Mouse (Mus musculus): Measurements from ENCODE around the gene Mal. TPM values are rescaled to one million over a fixed set of nuclear protein-coding genes. Genes with fewer than 3 reads are reported as not detected.

Mal gene
- 0.03 and 0.05 TPM in 2 replicates for polyA plus RNA-seq (2015; fragmentation: Nextera tagmentation; extraction: Ambion mirVana)

DNA sequence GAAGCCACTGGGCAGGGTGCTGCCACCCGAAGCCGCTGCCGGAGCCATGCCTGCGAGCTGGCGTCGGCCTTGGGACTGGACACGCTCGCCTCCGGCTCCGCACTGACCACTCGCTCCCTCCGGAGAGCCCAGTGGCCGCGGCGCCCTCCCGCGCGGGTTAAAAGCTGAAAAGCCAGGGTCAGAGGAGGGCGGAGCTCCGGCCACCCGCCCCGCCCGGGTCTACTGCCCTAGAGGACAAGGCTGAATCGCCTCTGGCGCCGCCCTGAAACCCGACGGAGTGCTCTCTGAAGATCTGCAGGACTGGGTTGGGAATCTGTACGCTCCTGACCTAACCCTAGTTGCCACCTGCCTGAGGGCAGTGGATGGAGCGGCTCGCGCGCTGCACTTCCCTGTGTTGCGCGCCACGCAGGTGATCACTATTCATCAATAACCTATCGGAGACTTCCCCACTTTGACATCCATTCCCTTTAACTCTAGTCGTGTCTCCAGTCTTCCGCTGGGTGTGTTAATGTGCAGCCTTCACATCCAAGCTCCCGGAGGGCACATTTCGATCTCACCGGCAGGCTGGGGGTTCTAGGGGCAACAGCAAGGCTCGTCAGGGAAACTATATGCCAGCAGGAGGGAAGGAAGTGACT, at the start of gene Mal:
TSS of gene Mal (minus strand) at position 610 of the 635 bp plus-strand sequence.
- ATAC-seq (ENCODE audit: low read depth) (no peak), DNase-seq (no peak)
- H3K27me3 ChIP-seq: peaks cover 71% of the 10 kb centered on the region
- 2% methylated on average over 43 of the region's 43 CpGs for WGBS (ENCODE audit: insufficient replicate concordance)
- H3K4me1 ChIP-seq (replicated peaks): no peaks in the 10 kb centered on the region
- H3K36me3 ChIP-seq: no peaks in the 10 kb centered on the region
- no peak within 1 kb of the TSS for H3K27ac ChIP-seq
- peak within 1 kb of the TSS; percentile 51 for H3K4me2 ChIP-seq
- peak within 1 kb of the TSS; percentile 34 for H3K4me3 ChIP-seq (replicated peaks)
- H3K9me3 ChIP-seq (replicated peaks): no peaks in the 10 kb centered on the region
- no peak within 1 kb of the TSS for H3K9ac ChIP-seq

DNA sequence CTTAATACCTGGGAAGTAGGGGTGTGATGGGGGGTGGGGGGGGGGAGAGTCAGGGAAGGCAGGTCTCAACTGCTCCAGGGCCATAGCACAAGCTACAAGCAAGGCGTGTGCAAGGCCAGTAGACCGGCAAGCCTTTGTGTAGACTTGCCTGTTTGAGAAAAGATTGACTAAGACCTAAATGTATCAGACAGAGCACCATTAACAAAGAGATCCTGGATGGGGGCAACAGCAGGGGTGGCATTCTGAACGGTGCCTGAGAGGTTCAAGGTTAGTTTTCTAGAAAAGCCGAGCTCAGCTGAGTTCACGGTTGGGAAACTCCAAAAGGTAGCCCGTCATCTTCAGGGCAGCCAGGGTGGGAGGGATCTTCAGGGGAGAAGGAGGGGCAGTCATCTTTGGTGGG, 48.8 kb upstream of the Mal start:
- no peak overlapping the region for H3K27ac ChIP-seq
- no peaks in the 10 kb centered on the region for H3K27me3 ChIP-seq
- H3K36me3 ChIP-seq: no peaks in the 10 kb centered on the region
- H3K4me2 ChIP-seq: no peak overlapping the region
- ATAC-seq (ENCODE audit: low read depth) (no peak), DNase-seq (no peak)
- H3K4me3 ChIP-seq (replicated peaks): no peak overlapping the region
- WGBS (ENCODE audit: insufficient replicate concordance): 76% methylated on average over 6 of the region's 6 CpGs
- H3K4me1 ChIP-seq (replicated peaks): no peaks in the 10 kb centered on the region
- H3K9me3 ChIP-seq (replicated peaks): no peaks in the 10 kb centered on the region
- H3K9ac ChIP-seq: no peak overlapping the region

DNA sequence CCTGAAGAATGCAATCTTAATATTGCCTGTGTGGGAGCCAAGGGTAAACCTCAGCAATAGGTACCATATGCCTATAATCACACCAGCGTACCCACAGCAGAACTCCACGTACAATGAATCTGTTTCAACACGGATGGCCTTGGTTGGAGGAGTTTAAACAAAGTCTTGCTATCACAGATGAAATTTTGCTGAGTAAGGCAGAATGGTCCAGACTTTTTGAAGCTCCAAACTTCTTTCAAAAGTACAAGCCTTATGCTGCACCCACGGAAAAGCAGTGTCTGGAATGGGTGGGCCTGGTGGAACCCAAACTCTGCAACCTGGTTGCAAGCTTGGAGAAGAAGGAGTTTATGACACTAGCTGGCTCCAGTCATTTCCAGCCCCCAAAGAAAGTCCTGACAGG, 32.7 kb upstream of the Mal start:
- no peaks in the 10 kb centered on the region for H3K27me3 ChIP-seq
- no peak overlapping the region for H3K4me2 ChIP-seq
- H3K4me3 ChIP-seq (replicated peaks): no peak overlapping the region
- no peaks in the 10 kb centered on the region for H3K4me1 ChIP-seq (replicated peaks)
- ATAC-seq (ENCODE audit: low read depth): no peak
- no peak overlapping the region for H3K9ac ChIP-seq
- WGBS (ENCODE audit: insufficient replicate concordance): 58% methylated on average over 4 of the region's 4 CpGs
- no peak overlapping the region for H3K27ac ChIP-seq
- no peaks in the 10 kb centered on the region for H3K36me3 ChIP-seq
- no peaks in the 10 kb centered on the region for H3K9me3 ChIP-seq (replicated peaks)
- DNase-seq: no peak

DNA sequence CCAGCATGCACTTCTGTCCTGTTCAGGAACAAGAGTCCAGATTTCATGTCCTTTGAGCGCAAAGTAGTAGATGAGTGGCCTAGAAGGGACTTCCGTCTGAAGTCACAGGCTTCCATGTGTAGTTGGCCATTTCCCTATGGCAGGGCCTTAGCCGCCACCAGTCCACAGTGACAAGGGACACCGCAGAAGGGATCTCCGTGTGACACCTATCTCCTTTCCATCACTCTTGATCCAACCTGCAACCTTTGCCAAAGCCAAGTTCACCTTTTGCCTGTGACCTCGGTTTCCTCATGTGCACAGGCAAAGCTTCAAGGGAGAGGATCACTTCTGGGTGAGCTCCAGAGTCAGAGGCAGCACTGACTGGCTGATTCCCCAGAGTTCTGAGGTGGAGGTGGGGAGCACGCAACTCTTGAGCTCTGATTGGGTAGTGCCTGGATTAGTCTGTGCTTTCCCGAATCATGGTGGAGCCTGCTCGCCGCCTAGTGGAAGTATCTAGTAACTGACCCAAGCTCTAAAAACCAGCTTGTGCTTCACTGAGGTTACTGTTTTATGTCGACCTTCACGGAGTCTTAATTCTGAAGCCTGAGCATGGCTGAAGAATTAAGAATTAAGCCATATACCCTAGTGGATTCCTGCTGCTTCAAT, 27.3 kb upstream of the Mal start:
- peak; percentile 13 for DNase-seq
- no peak for ATAC-seq (ENCODE audit: low read depth)
- Histone ChIP-seq H3K27me3 (no peaks in the 10 kb centered on the region), H3K27ac (no peak overlapping the region), H3K36me3 (no peaks in the 10 kb centered on the region), H3K4me2 (no peak overlapping the region), H3K4me1 (replicated peaks) (no peaks in the 10 kb centered on the region), H3K4me3 (replicated peaks) (no peak overlapping the region), H3K9me3 (replicated peaks) (no peaks in the 10 kb centered on the region), H3K9ac (no peak overlapping the region)
- whole genome bisulfite sequencing (ENCODE audit: insufficient replicate concordance): 37% methylated on average over 12 of the region's 12 CpGs

DNA sequence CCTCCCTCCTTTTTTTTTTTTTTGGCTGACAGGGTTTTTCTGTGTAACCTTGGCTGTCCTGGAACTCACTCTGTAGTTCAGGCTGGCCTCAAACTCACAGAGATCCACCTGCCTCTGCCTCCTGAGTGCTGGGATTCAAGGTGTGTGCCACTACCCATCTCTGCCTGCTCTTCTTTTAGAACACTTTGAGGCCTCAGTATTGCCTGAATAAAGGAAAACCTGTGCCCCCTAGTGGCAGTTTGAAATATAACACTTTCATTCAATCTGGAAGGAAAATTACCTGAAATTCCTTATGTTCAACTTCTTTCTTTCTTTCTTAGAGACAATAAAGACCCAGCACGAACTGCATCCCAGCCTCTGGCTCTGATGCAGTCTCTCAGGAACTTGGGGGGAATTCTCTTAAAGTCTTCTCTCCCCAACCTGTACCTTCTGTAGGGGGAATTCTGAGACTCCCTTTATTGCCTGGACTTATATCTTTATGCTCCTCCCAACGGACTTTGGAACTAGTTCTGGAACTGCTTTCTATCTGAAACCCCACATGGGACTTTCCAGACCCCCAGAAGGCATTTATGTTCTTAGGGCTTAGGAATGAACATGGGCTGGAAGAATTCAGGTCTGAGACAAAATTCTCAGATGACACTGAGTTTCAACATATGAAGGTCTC, 11.5 kb upstream of the Mal start:
- Histone ChIP-seq H3K36me3 (no peaks in the 10 kb centered on the region), H3K27me3 (no peaks in the 10 kb centered on the region), H3K9ac (no peak overlapping the region), H3K4me1 (replicated peaks) (no peaks in the 10 kb centered on the region), H3K4me3 (replicated peaks) (no peak overlapping the region), H3K4me2 (no peak overlapping the region), H3K9me3 (replicated peaks) (no peaks in the 10 kb centered on the region), H3K27ac (no peak overlapping the region)
- DNase-seq (no peak), ATAC-seq (ENCODE audit: low read depth) (no peak)
- 7% methylated on average over 2 of the region's 2 CpGs for WGBS (ENCODE audit: insufficient replicate concordance)

DNA sequence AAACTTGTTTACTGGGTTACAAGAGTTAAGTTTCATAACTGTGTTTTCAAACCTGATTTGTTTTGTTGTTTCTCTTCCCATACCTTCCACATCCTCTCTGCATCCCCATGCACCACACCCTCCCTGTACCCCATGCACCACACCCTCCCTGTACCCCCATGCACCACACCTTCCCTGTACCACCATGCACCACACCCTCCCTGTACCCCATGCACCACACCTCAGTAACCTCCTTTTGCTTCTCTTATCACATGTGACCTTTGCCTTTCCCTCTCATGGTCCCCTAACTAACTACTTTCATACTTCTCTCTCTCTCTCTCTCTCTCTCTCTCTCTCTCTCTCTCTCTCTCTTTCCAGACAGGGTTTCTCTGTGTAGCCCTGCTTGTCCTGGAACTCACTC, 10.5 kb upstream of the Mal start:
- Histone ChIP-seq H3K27ac (no peak overlapping the region), H3K4me2 (no peak overlapping the region), H3K27me3 (no peaks in the 10 kb centered on the region), H3K36me3 (no peaks in the 10 kb centered on the region), H3K9me3 (replicated peaks) (no peaks in the 10 kb centered on the region), H3K4me3 (replicated peaks) (no peak overlapping the region), H3K9ac (no peak overlapping the region), H3K4me1 (replicated peaks) (no peaks in the 10 kb centered on the region)
- no peak for ATAC-seq (ENCODE audit: low read depth)
- DNase-seq: no peak

DNA sequence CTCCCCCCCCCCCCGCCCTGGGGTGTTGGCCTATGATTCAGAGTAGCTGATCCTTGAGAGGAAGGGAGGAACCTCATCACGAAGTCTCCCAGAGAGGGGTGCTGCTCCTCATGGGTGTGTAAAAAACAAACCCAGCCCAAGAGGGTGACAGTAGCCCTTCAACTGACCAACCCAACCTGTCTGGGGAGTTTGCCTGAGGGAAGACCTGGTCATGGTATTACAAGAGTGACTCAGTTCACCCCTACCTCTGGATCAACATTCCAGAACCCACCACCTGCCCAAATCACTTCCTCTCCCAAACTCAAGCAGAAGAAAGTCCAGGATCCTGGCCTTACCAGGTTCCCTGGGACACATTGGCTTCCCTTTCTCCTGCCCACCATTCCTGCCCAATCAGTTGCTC, 6.2 kb upstream of the Mal start:
- no peak overlapping the region for H3K4me2 ChIP-seq
- H3K36me3 ChIP-seq: no peaks in the 10 kb centered on the region
- DNase-seq: no peak
- no peak for ATAC-seq (ENCODE audit: low read depth)
- no peak overlapping the region for H3K27ac ChIP-seq
- H3K9ac ChIP-seq: no peak overlapping the region
- peaks cover 12% of the 10 kb centered on the region for H3K27me3 ChIP-seq
- WGBS (ENCODE audit: insufficient replicate concordance): 45% methylated on average over 1 of the region's 2 CpGs
- H3K4me1 ChIP-seq (replicated peaks): no peaks in the 10 kb centered on the region
- no peaks in the 10 kb centered on the region for H3K9me3 ChIP-seq (replicated peaks)
- no peak overlapping the region for H3K4me3 ChIP-seq (replicated peaks)

DNA sequence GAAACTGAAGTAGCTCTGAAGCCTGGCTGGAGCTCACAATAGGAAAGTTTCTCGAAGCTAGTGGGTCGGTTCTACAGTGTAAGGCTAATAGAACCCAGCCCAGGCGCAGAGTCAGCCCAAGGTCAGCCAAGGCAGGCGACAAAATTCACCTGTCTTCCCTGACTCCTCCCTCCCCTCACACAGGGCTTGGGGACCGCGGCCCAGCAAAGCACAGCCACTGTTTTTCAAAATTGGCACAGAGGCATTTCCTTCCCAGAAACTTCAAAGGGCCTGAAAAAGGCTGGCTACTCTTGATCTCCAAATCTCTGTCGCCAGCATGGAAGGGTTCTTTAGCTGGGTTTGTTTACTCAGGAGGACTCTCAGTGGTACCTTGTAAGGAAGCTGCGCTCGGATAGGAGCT, 1.1 kb downstream of the Mal start:
- Histone ChIP-seq H3K27me3 (peaks cover 68% of the 10 kb centered on the region), H3K9ac (no peak overlapping the region), H3K9me3 (replicated peaks) (no peaks in the 10 kb centered on the region), H3K4me3 (replicated peaks) (no peak overlapping the region), H3K27ac (no peak overlapping the region), H3K4me2 (no peak overlapping the region), H3K36me3 (no peaks in the 10 kb centered on the region), H3K4me1 (replicated peaks) (no peaks in the 10 kb centered on the region)
- DNase-seq (no peak), ATAC-seq (ENCODE audit: low read depth) (no peak)
- 5% methylated on average over 9 of the region's 9 CpGs for WGBS (ENCODE audit: insufficient replicate concordance)

DNA sequence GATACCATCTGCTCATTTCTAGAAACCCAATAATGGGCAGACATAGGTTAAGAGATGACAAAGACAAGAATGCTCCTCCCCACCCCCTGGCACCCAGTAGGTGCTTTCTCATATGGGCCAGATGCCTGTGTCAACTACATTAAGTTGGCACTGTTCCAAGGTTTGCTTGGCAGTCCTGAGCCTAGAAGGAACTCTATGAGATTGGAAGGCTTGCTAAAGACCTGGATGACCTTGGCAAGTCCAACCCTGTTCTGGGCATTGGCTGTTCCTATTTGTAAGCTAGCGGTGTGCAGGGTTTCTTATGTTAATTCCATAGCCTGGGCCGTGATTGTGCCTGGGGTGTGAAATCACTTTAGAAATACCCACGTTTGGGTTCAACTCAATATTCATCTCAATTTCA, 1.7 kb downstream of the Mal start:
- Histone ChIP-seq H3K9me3 (replicated peaks) (no peaks in the 10 kb centered on the region), H3K27ac (no peak overlapping the region), H3K4me2 (no peak overlapping the region), H3K4me3 (replicated peaks) (no peak overlapping the region), H3K9ac (no peak overlapping the region), H3K27me3 (peaks cover 70% of the 10 kb centered on the region), H3K36me3 (no peaks in the 10 kb centered on the region), H3K4me1 (replicated peaks) (no peaks in the 10 kb centered on the region)
- ATAC-seq (ENCODE audit: low read depth) (no peak), DNase-seq (no peak)
- WGBS (ENCODE audit: insufficient replicate concordance): 49% methylated on average over 3 of the region's 3 CpGs

DNA sequence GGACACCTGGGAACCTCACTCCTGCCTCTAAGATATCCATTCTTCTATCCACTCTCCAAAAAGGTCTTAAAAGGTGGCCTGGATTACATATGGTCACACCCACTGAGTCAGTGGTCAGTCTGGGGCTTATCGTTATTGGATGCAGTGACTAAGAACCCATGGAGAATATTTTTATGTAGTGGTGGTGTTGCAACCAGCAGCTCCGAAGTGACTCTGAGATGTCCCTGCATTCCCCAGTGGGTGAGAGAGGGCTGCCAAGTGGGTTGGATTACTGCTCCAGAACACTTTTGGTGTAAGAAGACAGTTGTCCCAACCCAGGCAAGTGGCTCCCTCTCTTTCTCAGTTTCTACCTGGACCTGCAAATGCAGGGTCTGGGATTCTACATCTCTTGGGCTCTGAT, 3.7 kb downstream of the Mal start:
- no peak overlapping the region for H3K9ac ChIP-seq
- no peaks in the 10 kb centered on the region for H3K9me3 ChIP-seq (replicated peaks)
- no peak overlapping the region for H3K4me3 ChIP-seq (replicated peaks)
- ATAC-seq (ENCODE audit: low read depth): no peak
- H3K4me1 ChIP-seq (replicated peaks): no peaks in the 10 kb centered on the region
- 61% methylated on average over 2 of the region's 2 CpGs for WGBS (ENCODE audit: insufficient replicate concordance)
- H3K36me3 ChIP-seq: no peaks in the 10 kb centered on the region
- H3K27ac ChIP-seq: no peak overlapping the region
- peaks cover 66% of the 10 kb centered on the region for H3K27me3 ChIP-seq
- DNase-seq: no peak
- no peak overlapping the region for H3K4me2 ChIP-seq

DNA sequence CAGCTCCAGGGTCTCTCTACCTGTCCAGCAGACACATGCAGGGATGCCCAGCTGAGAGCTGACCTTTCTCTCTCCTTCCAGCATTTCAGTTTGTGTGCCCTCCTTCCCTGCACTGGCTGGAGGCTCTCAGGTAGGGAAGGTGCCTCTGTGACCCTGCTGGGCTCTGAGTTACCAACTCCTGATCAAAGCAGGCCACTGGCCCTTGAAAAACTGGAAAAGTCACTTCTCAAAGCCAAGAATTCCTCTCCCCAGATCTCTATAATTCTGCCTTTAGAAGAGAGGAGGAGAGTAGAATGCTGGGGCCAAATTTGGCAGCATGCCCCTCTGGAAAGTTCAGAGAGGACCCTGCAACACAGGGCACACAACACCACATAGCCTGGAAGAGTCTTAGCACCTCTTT, 4.2 kb downstream of the Mal start:
- no peak overlapping the region for H3K4me3 ChIP-seq (replicated peaks)
- H3K9ac ChIP-seq: no peak overlapping the region
- H3K9me3 ChIP-seq (replicated peaks): no peaks in the 10 kb centered on the region
- no peaks in the 10 kb centered on the region for H3K4me1 ChIP-seq (replicated peaks)
- no peak for ATAC-seq (ENCODE audit: low read depth)
- H3K36me3 ChIP-seq: no peaks in the 10 kb centered on the region
- no peak for DNase-seq
- no peak overlapping the region for H3K27ac ChIP-seq
- H3K27me3 ChIP-seq: peaks cover 61% of the 10 kb centered on the region
- H3K4me2 ChIP-seq: no peak overlapping the region

DNA sequence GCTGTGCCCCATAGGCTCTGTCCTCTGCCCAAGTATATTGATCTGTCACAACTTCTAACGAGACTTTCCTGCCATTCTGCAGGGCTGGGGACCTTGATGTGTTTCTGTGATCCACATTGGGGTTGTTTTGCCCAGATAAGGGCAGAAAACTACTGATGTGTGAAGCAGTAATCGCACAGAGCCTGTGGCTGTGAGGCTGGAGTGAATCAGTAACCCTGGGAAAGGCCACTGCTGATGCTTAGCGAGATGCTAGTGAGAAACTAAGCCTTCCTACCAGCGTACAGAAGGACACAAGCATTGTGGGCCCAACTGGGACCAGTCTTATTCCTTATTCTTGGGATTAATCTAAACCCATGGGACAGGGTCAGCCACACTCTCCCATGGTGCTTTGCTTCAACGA, 4.9 kb downstream of the Mal start:
- H3K27ac ChIP-seq: no peak overlapping the region
- no peak for ATAC-seq (ENCODE audit: low read depth)
- no peak overlapping the region for H3K4me3 ChIP-seq (replicated peaks)
- DNase-seq: no peak
- no peaks in the 10 kb centered on the region for H3K9me3 ChIP-seq (replicated peaks)
- H3K4me2 ChIP-seq: no peak overlapping the region
- 54% methylated on average over 5 of the region's 5 CpGs for WGBS (ENCODE audit: insufficient replicate concordance)
- no peak overlapping the region for H3K9ac ChIP-seq
- H3K36me3 ChIP-seq: no peaks in the 10 kb centered on the region
- no peaks in the 10 kb centered on the region for H3K4me1 ChIP-seq (replicated peaks)
- H3K27me3 ChIP-seq: peaks cover 54% of the 10 kb centered on the region
